Mouse (Mus musculus): ENCODE results near the gene Rab3gap1. TPM values are rescaled to one million over a fixed set of nuclear protein-coding genes. Genes with fewer than 3 reads are reported as not detected.
A peak's percentile ranks its signal among the peaks of the same experiment; 100 is the strongest.

Gene Rab3gap1
- total RNA-seq, 2 experiments from 2014 or later = 65.9 to 67.9 TPM

- no peak for DNase-seq (ENCODE audit: extremely low spot score in 1 of 2, low spot score in 1 of 2)
These were observed 109.6 kb downstream of the Rab3gap1 start for GRCm38 (mm10) chr1:127978125-127978524.

DNA sequence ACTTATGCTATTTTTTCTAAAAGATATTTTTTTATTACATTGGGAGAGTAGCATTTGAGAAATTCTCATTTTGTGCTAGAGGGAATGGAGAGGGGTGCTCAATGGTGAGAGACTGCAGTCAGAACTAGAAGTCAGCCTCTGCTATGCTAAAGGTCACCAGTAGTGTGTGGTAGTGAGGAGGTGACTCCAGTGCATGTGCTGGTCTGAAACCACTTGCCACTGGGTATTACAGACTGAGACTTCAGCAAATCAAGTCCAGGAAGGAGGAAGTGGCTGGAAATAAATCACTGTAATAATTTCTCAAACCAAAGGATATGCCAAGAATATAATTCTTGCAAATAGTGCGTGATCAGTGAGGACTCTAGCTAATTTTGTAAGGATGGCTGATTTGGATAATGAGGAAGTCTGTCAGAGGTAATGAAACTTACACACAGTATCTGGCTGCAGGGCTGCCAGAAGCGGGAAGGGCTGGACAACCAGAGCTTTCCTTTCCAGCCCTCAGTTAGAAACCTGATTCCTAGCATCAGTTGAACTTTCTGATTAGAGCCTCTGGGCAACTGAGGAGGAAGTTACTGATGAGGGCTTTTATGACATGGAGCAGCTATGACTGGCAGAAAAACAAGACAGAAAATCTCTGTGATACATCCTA lies 112.5 kb downstream of the Rab3gap1 start:
- no peak for DNase-seq (ENCODE audit: extremely low spot score in 1 of 2, low spot score in 1 of 2)

GRCm38 (mm10) chr1:127982268-127982667 lies 113.7 kb downstream of the Rab3gap1 start:
- DNase-seq (ENCODE audit: extremely low spot score in 1 of 2, low spot score in 1 of 2) = no peak

DNA sequence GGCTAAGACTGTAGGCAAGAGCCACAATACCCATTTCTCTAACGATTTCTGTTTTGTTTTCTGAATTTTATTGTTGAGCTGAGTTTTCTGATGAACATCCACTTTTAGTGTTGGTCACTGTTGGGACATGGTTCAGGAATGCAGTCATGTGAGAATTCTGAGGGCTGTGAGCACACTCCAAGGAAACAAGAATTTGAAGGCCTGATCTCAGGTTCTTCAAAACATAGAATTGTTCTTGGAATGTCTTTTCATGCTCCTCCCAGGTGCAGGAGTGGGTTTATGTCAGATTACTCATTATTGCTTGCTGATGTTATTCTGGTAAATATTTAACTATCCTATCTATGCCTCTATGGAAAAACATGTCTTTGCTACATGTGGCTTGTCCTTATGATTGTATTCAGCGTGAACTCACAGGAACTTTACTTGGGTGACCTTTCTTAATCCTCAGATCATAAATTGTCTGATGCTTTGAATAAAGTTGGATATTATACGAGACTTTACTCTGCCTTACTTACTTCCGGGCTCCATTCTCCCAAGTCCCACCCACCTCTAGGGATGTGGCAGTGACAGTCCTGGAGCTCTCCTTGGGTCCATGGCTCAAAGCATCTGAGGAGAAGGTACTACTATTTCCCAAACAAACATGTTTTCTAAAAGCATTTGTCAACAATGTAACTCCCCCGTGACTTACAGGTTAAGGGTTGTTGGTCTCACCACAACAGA lies 114.9 kb downstream of the Rab3gap1 start:
- no peak for DNase-seq (ENCODE audit: extremely low spot score in 1 of 2, low spot score in 1 of 2)

GRCm38 (mm10) chr1:127985391-127985790 lies 116.8 kb downstream of the Rab3gap1 start:
- no peak for DNase-seq (ENCODE audit: extremely low spot score in 1 of 2, low spot score in 1 of 2)

DNA sequence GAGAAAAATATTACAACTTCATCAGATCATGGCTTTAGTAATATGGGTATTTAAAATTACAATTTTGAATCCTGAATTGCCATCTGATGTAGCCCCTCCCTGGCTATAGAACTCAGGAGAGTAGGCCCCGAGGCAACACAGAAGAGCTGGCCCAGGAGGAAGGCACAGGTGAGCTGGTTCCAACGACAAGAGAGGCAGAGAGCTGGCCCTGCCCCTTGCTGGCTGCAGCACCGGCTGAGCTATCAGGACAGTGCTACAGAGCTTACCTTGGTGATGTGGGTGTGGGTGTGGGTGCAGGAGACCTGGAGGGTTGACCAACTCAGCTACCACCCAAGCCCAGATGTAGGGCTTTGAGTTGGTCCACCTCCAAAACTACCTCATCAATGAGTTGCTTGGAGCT lies 119.7 kb downstream of the Rab3gap1 start:
- DNase-seq (ENCODE audit: extremely low spot score in 1 of 2, low spot score in 1 of 2) = no peak

DNA sequence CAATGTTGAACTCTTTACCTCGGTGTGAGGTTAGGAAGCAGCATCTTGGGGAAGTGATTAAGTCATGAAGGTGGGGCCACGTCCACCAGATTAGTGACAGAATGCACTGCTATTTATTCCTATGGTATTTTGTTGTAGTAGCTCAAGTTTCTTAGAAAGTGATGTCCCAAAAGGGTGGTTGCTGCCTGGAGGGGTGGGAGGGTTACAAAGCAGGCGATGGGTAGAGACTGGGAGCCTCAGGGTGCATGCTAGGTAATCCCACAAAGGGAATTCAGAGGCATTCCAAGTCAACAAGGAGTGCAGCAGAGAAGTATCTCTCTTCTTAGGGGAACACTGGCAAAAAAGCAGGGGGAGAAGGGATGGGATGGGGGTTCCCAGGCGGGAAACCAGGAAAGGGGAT lies 120.8 kb downstream of the Rab3gap1 start:
- DNase-seq (ENCODE audit: extremely low spot score in 1 of 2, low spot score in 1 of 2) = no peak

DNA sequence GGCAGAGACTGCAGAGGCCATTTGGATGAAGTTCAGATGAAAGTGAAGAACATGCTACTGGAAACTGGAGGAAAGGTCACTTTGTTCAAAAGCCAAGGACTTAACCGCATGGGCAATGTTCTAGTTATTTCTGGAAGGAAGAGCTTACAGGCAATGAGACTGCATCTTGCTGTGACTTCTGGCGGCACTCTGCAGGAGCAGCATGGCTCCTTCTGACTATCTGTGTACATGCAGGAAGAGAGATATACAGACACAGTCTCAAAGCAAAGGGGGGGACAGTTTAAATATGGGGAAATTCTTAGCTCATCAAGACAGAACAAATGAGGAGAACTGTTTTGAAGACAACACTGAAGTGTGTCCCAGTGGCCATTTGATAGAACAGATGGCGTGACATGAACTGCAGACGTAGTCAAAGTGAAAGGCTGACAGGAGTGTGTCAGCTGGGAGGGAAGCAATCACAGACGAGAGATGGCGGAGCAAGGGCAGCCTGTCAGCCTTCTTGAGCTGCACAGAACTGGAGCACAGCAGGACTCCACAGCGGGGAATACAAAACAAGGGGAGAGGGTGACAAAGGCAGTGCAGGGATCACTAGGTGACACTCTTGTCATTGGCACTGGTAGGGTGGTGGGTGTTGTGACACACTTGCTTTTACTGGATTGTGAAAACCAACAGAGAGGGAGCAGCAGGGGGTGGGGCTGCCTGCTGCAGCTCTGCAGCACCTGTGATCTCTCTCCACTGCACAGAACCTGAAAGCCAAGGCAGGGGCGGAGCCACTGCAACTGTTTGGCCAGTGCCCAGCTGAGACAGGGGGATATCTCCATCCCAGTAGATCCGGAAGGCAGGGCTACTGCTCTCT lies 121.5 kb downstream of the Rab3gap1 start:
- DNase-seq (ENCODE audit: extremely low spot score in 1 of 2, low spot score in 1 of 2) = peak in 1 of 2 experiments; percentile 19

Other genes starting within 250 kb of the Rab3gap1 start
- gene Tmem163, start 189.2 kb upstream of the Rab3gap1 start, total RNA-seq (2021) = 10 to 100 TPM; 18.0 to 18.6 TPM
- not detected for gene Acmsd, start 139.4 kb upstream of the Rab3gap1 start, total RNA-seq (2021)
- 10 to 100 TPM; 53.0 to 72.0 TPM for gene Ccnt2, start 94.6 kb upstream of the Rab3gap1 start, total RNA-seq (2021)
- 1 to 10 TPM; 3.8 to 5.3 TPM for gene Map3k19, start 13.7 kb upstream of the Rab3gap1 start, total RNA-seq (2021)
- gene Zranb3, start 234.3 kb downstream of the Rab3gap1 start, total RNA-seq (2021) = 1 to 10 TPM; 6.6 to 7.2 TPM
- 100 to 1,000 TPM; 193 to 273 TPM for gene R3hdm1, start 234.5 kb downstream of the Rab3gap1 start, total RNA-seq (2021)

Measured in layer of hippocampus, postnatal 25 days (tissue).